8 mouse cellular contexts compared by ENCODE assay signal in the genomic region with DNA sequence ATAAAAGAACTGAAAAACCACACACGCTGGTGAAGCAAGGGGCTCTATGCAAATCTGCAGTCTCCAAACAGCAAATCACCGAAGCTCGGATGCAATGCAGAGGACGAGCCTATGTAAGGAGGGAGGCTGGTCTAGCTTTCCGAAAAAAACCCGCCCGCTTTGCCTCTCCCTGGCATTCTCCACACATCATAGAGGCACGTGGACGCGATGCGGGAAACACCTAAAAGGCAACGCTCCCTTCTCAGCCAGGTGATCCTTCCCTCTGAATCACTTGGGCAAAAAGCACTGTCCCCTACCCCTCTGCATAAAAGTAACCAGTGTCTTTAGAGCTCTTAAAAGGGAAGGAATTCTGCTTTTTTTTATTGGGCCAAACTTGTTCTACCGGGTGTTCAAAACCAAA.
DNase-seq lines count a peak whose midpoint lies in the region; ATAC-seq and TF ChIP-seq lines count a peak whose summit lies in the region.

No protein-coding gene starts in this region.

- no peak for DNase-seq in heart, postnatal 25 days (ENCODE audit: low spot score)
- DNase-seq in brain, adult 2 months (ENCODE audit: low read depth, low spot score), result peak; percentile 94
- DNase-seq in forebrain, embryonic 11.5 days (ENCODE audit: low spot score), result peak; percentile 63
- peak; percentile 57 to 62 for DNase-seq in layer of hippocampus, adult 2 months (ENCODE audit: low spot score in 2 of 2)
- peak; percentile 58 for DNase-seq in mesoderm, embryonic 11.5 days (ENCODE audit: low read depth, low spot score)
- DNase-seq in gastrocnemius, postnatal 14 days, result no peak

- H3K4me1 ChIP-seq in heart, embryonic 14.5 days (ENCODE audit: control insufficient read depth in 2 of 2, insufficient read depth in 2 of 2, low read length in 2 of 2), result peaks cover 0 to 4% of the 10 kb centered on the region in 2 experiments; a peak in 1 of 4 replicates
- 0 out of 2 replicates have a peak, but pooled peaks cover 3% of the 10 kb centered on the region for H3K4me1 ChIP-seq in forebrain, embryonic 11.5 days (replicated peaks; ENCODE audit: control insufficient read depth, insufficient read depth, low read length)
- H3K4me1 ChIP-seq in stomach, embryonic 15.5 days, result 0 out of 2 replicates have a peak, but pooled peaks cover 17% of the 10 kb centered on the region

- TF ChIP-seq CTCF in layer of hippocampus, adult 2 months (conservative IDR thresholded peaks at IDR 0.05), result no peak

- H3K4me3 ChIP-seq in heart, embryonic 14.5 days (ENCODE audit: control insufficient read depth in 1 of 2, insufficient read depth in 1 of 2, low read depth in 1 of 2, low read length in 2 of 2), result peak overlapping the region; percentile 37 to 52
- peak overlapping the region; percentile 50 for H3K4me3 ChIP-seq in forebrain, embryonic 11.5 days (ENCODE audit: low read depth, low read length)
- peak overlapping the region; percentile 74 for H3K4me3 ChIP-seq in layer of hippocampus, adult 2 months
- H3K4me3 ChIP-seq in stomach, embryonic 15.5 days (replicated peaks), result peak overlapping the region; percentile 45

- under 1% methylated on average over 13 of the region's 13 CpGs for WGBS in heart, embryonic 14.5 days
- under 1% methylated on average over 13 of the region's 13 CpGs for WGBS in forebrain, embryonic 11.5 days
- under 1% methylated on average over 13 of the region's 13 CpGs for WGBS in stomach, embryonic 15.5 days

- no peak overlapping the region; the same call in 1 of the 2 replicates for H3K9ac ChIP-seq in heart, embryonic 14.5 days (ENCODE audit: low read length)
- H3K9ac ChIP-seq in forebrain, embryonic 11.5 days (ENCODE audit: low read length), result no peak overlapping the region; the same call in 1 of the 2 replicates
- no peak overlapping the region for H3K9ac ChIP-seq in stomach, embryonic 15.5 days

- H3K27me3 ChIP-seq in heart, embryonic 14.5 days (ENCODE audit: control insufficient read depth, insufficient read depth, low read length), result peaks cover 44% of the 10 kb centered on the region
- H3K27me3 ChIP-seq in forebrain, embryonic 11.5 days (ENCODE audit: control insufficient read depth, insufficient read depth, low read length), result peaks cover 13% of the 10 kb centered on the region; the same call in 1 of the 2 replicates
- peaks cover 31% of the 10 kb centered on the region for H3K27me3 ChIP-seq in stomach, embryonic 15.5 days (replicated peaks)

- no peak overlapping the region for H3K27ac ChIP-seq in heart, embryonic 14.5 days (replicated peaks in 1 of 2; ENCODE audit: control insufficient read depth in 1 of 2, insufficient read depth in 1 of 2, low read depth in 2 of 2, low read length in 2 of 2)
- no peak overlapping the region for H3K27ac ChIP-seq in forebrain, embryonic 11.5 days (ENCODE audit: low read depth, low read length)
- H3K27ac ChIP-seq in layer of hippocampus, adult 2 months, result peak overlapping the region; percentile 90
- no peak overlapping the region for H3K27ac ChIP-seq in stomach, embryonic 15.5 days

- ATAC-seq in heart, embryonic 14.5 days (ENCODE audit: insufficient number of reproducible peaks, insufficient read depth, low FRiP score, low read depth), result no peak
- peak; percentile 60 for ATAC-seq in forebrain, embryonic 11.5 days (replicated peaks; ENCODE audit: low FRiP score)
- ATAC-seq in stomach, embryonic 15.5 days (ENCODE audit: insufficient read depth, low FRiP score, low read depth), result no peak

- intact Hi-C loops in heart, postnatal 25 days (cut with DNase I), result no loop called here
- intact Hi-C loops in gastrocnemius, postnatal 14 days (cut with DNase I; ENCODE audit: low total_unique reads), result no loop called here

- H3K36me3 ChIP-seq in heart, embryonic 14.5 days (ENCODE audit: control insufficient read depth, insufficient read depth, low read length), result no peaks in the 10 kb centered on the region
- no peaks in the 10 kb centered on the region for H3K36me3 ChIP-seq in forebrain, embryonic 11.5 days (ENCODE audit: control insufficient read depth, insufficient read depth, low read length)
- no peaks in the 10 kb centered on the region for H3K36me3 ChIP-seq in stomach, embryonic 15.5 days

- no peaks in the 10 kb centered on the region for H3K9me3 ChIP-seq in heart, embryonic 14.5 days (ENCODE audit: control insufficient read depth, low read length)
- no peaks in the 10 kb centered on the region for H3K9me3 ChIP-seq in forebrain, embryonic 11.5 days (ENCODE audit: control insufficient read depth, low read length)
- H3K9me3 ChIP-seq in stomach, embryonic 15.5 days, result no peaks in the 10 kb centered on the region

- peak overlapping the region; percentile 65 for H3K4me2 ChIP-seq in heart, embryonic 14.5 days (ENCODE audit: low read length)
- peak overlapping the region; percentile 85 for H3K4me2 ChIP-seq in forebrain, embryonic 11.5 days (ENCODE audit: low read depth, low read length, severe bottlenecking)
- H3K4me2 ChIP-seq in stomach, embryonic 15.5 days, result peak overlapping the region; percentile 91

Comparison
In these comparisons a context has a peak if more than half of its experiments do, and no peak if none do; other contexts are left out.
1. DNase-seq: peak in brain, adult 2 months (single experiment), forebrain, embryonic 11.5 days (single experiment), layer of hippocampus, adult 2 months (2 of 2) and mesoderm, embryonic 11.5 days (single experiment); none in heart, postnatal 25 days (single experiment) and gastrocnemius, postnatal 14 days (single experiment).
2. Peak in every context shown above with its lines, with median percentiles within 50 percentile points of each other: H3K4me2 ChIP-seq and H3K4me3 ChIP-seq.